Mouse (Mus musculus) kidney, embryonic 14.5 days (tissue): Measurements from ENCODE around the gene Slc51a. TPM values are rescaled to one million over a fixed set of nuclear protein-coding genes. Genes with fewer than 3 reads are reported as not detected.

ENCODE experiments used
- ATAC-seq: fragments of 200-750 bp; cut with Nextera tagmentation; 2 replicates; pipeline ENCODE4 v1.8.0; 2017; ENCODE audit warnings: moderate number of reproducible peaks, mild to moderate bottlenecking, moderate TSS enrichment, moderate library complexity; ENCODE audit not compliant: low FRiP score, low TSS enrichment
- H3K27ac ChIP-seq: fragments of 300-500 bp; sonication (generic); 2 replicates; pipeline ENCODE4 v1.5.1; 2014; ENCODE audit warnings: low read depth, mild to moderate bottlenecking, low read length, moderate library complexity, mixed read lengths
- H3K27me3 ChIP-seq: fragments of 300-500 bp; sonication (generic); 2 replicates; pipeline ENCODE4 v1.6.1; 2014; ENCODE audit warnings: mild to moderate bottlenecking, low read length; ENCODE audit not compliant: control insufficient read depth, insufficient read depth
- H3K36me3 ChIP-seq: fragments of 300-500 bp; sonication (generic); 2 replicates; pipeline ENCODE4 v1.6.1; 2014; ENCODE audit warnings: low read length, mixed read lengths; ENCODE audit not compliant: control insufficient read depth, insufficient read depth
- H3K4me1 ChIP-seq: fragments of 300-500 bp; sonication (generic); 2 replicates; pipeline ENCODE4 v1.6.1; 2014; ENCODE audit warnings: low read length, mixed read lengths; ENCODE audit not compliant: control insufficient read depth, insufficient read depth
- H3K4me2 ChIP-seq: fragments of 300-500 bp; sonication (generic); replicated peaks from 2 replicates; pipeline ENCODE4 v1.6.1; 2014; ENCODE audit warnings: low read depth, mild to moderate bottlenecking, low read length
- H3K4me3 ChIP-seq: fragments of 300-500 bp; sonication (generic); 2 replicates; pipeline ENCODE4 v1.5.1; 2014; ENCODE audit warnings: mild to moderate bottlenecking, low read length
- H3K9ac ChIP-seq: fragments of 300-500 bp; sonication (generic); 2 replicates; pipeline ENCODE4 v1.6.1; 2014; ENCODE audit warnings: low read depth, mild to moderate bottlenecking, low read length, moderate library complexity
- H3K9me3 ChIP-seq: fragments of 300-500 bp; sonication (generic); 2 replicates; pipeline ENCODE4 v1.6.1; 2016; ENCODE audit warnings: low read length; ENCODE audit not compliant: control insufficient read depth
- WGBS: fragments of 180-500 bp; shearing (Covaris S2); extraction: QIAGEN DNeasy Blood & Tissue Kit; methylation state at CpG from one replicate; pipeline ENCODE4 v1.1.7; 2014; 5-methylcytosine and 5-hydroxymethylcytosine counted together
- polyA plus RNA-seq: library from polyadenylated mRNA; unstranded; fragments of >200 nt; fragmentation: Nextera tagmentation; extraction: Ambion mirVana; gene quantifications from 2 replicates; pipeline ENCODE4 v1.2.1, GENCODE M21; 2014

Gene Slc51a
- polyA plus RNA-seq, 1 experiment from 2014 or later = 0.49 TPM

DNA sequence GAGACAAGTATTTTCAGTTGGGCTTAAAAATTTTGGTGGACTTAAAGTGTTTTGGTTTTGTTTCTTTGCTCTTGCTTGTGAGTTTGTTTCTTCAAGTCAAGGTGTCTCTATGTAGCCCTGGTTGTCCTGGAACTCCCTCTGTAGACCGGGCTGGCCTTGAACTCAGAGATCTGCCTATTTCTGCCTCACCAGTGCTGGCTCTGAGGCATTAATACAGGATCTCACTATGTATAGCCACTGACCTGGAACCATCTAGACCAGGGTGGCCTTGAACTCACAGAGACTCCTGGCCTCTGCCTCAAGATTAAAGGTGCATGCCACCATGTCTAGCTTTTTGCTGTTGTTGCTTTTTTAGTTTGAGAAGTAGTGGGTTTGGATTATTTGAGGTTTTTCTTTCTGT, 55.8 kb downstream of the Slc51a start:
- no peaks in the 10 kb centered on the region for H3K9me3 ChIP-seq
- no peaks in the 10 kb centered on the region for H3K36me3 ChIP-seq
- no peaks in the 10 kb centered on the region for H3K27me3 ChIP-seq
- no peak overlapping the region for H3K27ac ChIP-seq
- H3K4me2 ChIP-seq = peak overlapping the region; percentile 93; the same call in 1 of the 2 replicates
- no peak overlapping the region for H3K9ac ChIP-seq
- no peak for ATAC-seq
- H3K4me1 ChIP-seq = 0 out of 2 replicates have a peak, but pooled peaks cover 3% of the 10 kb centered on the region
- 88% methylated on average over 1 of the region's 1 CpGs for WGBS
- no peak overlapping the region; the same call in 1 of the 2 replicates for H3K4me3 ChIP-seq

DNA sequence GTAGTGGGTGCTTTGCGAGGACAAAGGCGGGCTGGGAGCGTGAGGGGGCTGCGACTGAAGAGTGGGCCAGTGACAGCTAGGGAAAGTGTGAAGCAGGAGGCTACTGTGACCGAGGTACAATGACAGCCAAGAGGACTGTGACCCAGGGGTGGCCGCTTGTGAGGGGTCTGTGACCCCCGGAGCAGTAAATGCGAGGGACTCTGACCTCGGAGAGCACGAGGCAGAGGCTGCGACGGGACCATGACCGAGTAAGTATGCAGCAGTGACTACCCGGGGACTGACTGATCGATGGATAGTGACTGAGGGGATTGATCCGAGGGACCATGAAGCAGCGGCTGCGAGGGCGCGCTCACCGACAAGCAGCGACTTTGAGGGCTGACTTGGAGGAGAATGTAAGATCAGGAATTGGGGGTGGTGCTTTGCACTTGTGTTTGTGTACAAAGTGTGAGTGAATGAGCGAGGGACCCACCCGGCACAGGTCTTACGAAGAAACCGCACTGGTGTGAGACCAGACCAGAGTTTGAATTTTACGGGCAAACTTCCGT, 56.6 kb downstream of the Slc51a start:
- peak; percentile 8; the same call in 1 of the 2 replicates for ATAC-seq
- WGBS = 2% methylated on average over 28 of the region's 28 CpGs
- H3K4me3 ChIP-seq = peak overlapping the region; percentile 83
- peak overlapping the region; percentile 30; the same call in 1 of the 2 replicates for H3K27ac ChIP-seq
- no peaks in the 10 kb centered on the region for H3K9me3 ChIP-seq
- H3K9ac ChIP-seq = peak overlapping the region; percentile 79
- H3K36me3 ChIP-seq = no peaks in the 10 kb centered on the region
- H3K4me1 ChIP-seq = 0 out of 2 replicates have a peak, but pooled peaks cover 3% of the 10 kb centered on the region
- no peaks in the 10 kb centered on the region for H3K27me3 ChIP-seq
- H3K4me2 ChIP-seq = peak overlapping the region; percentile 93

DNA sequence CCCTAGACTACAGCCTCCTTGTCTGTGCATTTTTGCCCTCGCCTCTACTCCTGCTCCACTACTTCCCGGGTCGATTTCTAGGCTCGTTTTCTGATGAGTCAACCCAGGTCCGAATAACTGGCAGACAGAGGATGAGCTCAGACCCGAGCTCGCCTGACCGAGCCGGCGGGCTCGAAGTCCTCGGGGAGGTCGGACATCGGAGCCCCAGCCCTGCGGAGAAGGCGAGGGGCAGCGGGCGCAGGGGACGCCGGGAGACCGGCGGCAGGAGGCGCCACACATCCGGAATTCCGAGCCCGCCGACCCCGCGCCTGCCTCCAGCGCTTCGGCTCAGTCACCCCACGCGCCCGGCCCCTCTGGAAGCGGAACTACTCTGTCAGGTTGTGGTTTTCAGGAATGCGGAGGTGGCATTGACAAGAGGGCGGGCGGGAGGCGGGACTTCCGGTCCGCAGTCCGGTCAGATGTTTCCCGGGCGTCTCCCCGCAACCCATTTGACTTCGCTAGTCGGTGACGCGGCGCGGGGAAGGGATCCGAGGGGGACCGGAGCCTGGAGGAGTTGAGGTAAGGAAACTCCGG, 57.1 kb downstream of the Slc51a start, which contains the start of gene Pcyt1a:
Gene Pcyt1a (plus strand): TSS at position 448 of the 573 bp plus-strand sequence.
- peak; percentile 98 for ATAC-seq
- Histone ChIP-seq H3K4me2 (peak within 1 kb of the TSS; percentile 93), H3K4me1 (0 out of 2 replicates have a peak, but pooled peaks cover 3% of the 10 kb centered on the region), H3K4me3 (peak within 1 kb of the TSS; percentile 83), H3K9me3 (no peaks in the 10 kb centered on the region), H3K36me3 (no peaks in the 10 kb centered on the region), H3K9ac (peak within 1 kb of the TSS; percentile 79), H3K27ac (peak within 1 kb of the TSS; percentile 82; the same call in 1 of the 2 replicates), H3K27me3 (no peaks in the 10 kb centered on the region)
- under 1% methylated on average over 49 of the region's 54 CpGs for WGBS

DNA sequence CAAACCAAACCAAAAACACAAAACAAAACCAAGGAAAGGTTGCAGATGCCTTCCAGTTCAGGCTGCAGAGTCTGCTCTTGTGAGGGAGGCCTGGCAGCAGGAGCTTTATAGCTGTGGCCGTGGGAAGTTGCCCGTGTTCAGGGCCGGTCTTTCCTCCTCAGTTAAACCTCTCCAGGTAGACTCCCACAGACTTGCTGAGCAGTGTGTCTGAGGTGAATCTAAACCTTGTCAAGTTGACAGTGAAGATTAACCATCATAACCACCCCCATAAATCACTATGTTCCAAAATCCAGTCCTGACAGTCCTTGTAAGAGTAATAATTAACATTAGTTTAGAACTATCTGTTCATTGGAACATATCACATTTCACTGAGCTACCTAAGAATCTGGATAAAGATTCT, 60.2 kb downstream of the Slc51a start:
- Histone ChIP-seq H3K9me3 (no peaks in the 10 kb centered on the region), H3K4me3 (no peak overlapping the region), H3K4me2 (no peak overlapping the region), H3K27me3 (no peaks in the 10 kb centered on the region), H3K36me3 (no peaks in the 10 kb centered on the region), H3K27ac (no peak overlapping the region), H3K4me1 (0 out of 2 replicates have a peak, but pooled peaks cover 3% of the 10 kb centered on the region), H3K9ac (no peak overlapping the region)
- no peak for ATAC-seq
- 80% methylated on average over 3 of the region's 3 CpGs for WGBS

Other genes starting within 250 kb of the Slc51a start
- 10.8 and 14.5 TPM in 2 replicates for gene Fbxo45, start 240.7 kb downstream of the Slc51a start, polyA plus RNA-seq
- gene Wdr53, start 240.7 kb downstream of the Slc51a start, polyA plus RNA-seq = 17.7 and 22.4 TPM in 2 replicates
- not detected in 2 replicates for gene Smco1, start 216.4 kb downstream of the Slc51a start, polyA plus RNA-seq
- 25.6 and 32.6 TPM in 2 replicates for gene Rnf168, start 210.4 kb downstream of the Slc51a start, polyA plus RNA-seq
- gene Ubxn7, start 155.6 kb downstream of the Slc51a start, polyA plus RNA-seq = 18.4 and 30.3 TPM in 2 replicates
- not detected in 2 replicates for gene Tm4sf19, start 87.4 kb downstream of the Slc51a start, polyA plus RNA-seq
- gene Tctex1d2, start 68.2 kb downstream of the Slc51a start, polyA plus RNA-seq = 32.5 and 37.8 TPM in 2 replicates
- gene Pcyt1a, start 57.0 kb downstream of the Slc51a start, polyA plus RNA-seq = 16.5 and 40.6 TPM in 2 replicates
- not detected in 2 replicates for gene Zdhhc19, start 8.4 kb upstream of the Slc51a start, polyA plus RNA-seq
- gene Tfrc, start 121.0 kb upstream of the Slc51a start, polyA plus RNA-seq = 38.1 and 62.0 TPM in 2 replicates
- 10.7 and 11.0 TPM in 2 replicates for gene Tnk2, start 156.0 kb upstream of the Slc51a start, polyA plus RNA-seq
- 0.27 TPM in 1 of 2 replicates, not detected in the other for gene Muc4, start 248.0 kb upstream of the Slc51a start, polyA plus RNA-seq